Mouse (Mus musculus) intestine, postnatal 0 days (tissue): ENCODE measurements around the gene Lasp1. TPM values are rescaled to one million over a fixed set of nuclear protein-coding genes. Genes with fewer than 3 reads are reported as not detected.

Experiments used
- ATAC-seq: fragments of 200-750 bp; cut with Nextera tagmentation; 2 replicates; pipeline ENCODE4 v1.8.0; 2017; ENCODE audit warnings: mild to moderate bottlenecking, moderate TSS enrichment, moderate library complexity
- H3K27ac ChIP-seq: fragments of 300-500 bp; sonication (generic); 2 replicates; pipeline ENCODE4 v1.5.1; 2014; ENCODE audit warnings: mild to moderate bottlenecking, low read depth, low read length, moderate library complexity
- H3K27me3 ChIP-seq: fragments of 300-500 bp; sonication (generic); replicated peaks from 2 replicates; pipeline ENCODE4 v1.6.1; 2014; ENCODE audit warnings: low read length, mixed read lengths; ENCODE audit not compliant: control insufficient read depth, insufficient read depth
- H3K36me3 ChIP-seq: fragments of 300-500 bp; sonication (generic); 2 replicates; pipeline ENCODE4 v1.6.1; 2014; ENCODE audit warnings: mild to moderate bottlenecking, moderate library complexity; ENCODE audit not compliant: control insufficient read depth, insufficient read depth
- H3K4me1 ChIP-seq: fragments of 300-500 bp; sonication (generic); replicated peaks from 2 replicates; pipeline ENCODE4 v1.6.1; 2014; ENCODE audit warnings: antibody characterized with exemption, low read length, mixed read lengths; ENCODE audit not compliant: control insufficient read depth, insufficient read depth
- H3K4me2 ChIP-seq: fragments of 300-500 bp; sonication (generic); replicated peaks from 2 replicates; pipeline ENCODE4 v1.6.1; 2014; ENCODE audit warnings: low read depth, mild to moderate bottlenecking, moderate library complexity
- H3K4me3 ChIP-seq: fragments of 300-500 bp; sonication (generic); 2 replicates; pipeline ENCODE4 v1.5.1; 2014; ENCODE audit warnings: low read depth, low read length
- H3K9ac ChIP-seq: fragments of 300-500 bp; sonication (generic); 2 replicates; pipeline ENCODE4 v1.6.1; 2014; ENCODE audit warnings: mild to moderate bottlenecking, low read depth, low read length
- H3K9me3 ChIP-seq: fragments of 300-500 bp; sonication (generic); 2 replicates; pipeline ENCODE4 v1.6.1; 2016; ENCODE audit warnings: mixed run types; ENCODE audit not compliant: control insufficient read depth
- CTCF ChIP-seq: sonication (generic); IDR thresholded peaks from 2 replicates; pipeline ENCODE4 v1.5.1; 2016; ENCODE audit warnings: low read depth, mild to moderate bottlenecking, control low read depth, antibody characterized with exemption, moderate library complexity
- WGBS: fragments of 180-500 bp; shearing (Covaris S2); extraction: QIAGEN DNeasy Blood & Tissue Kit; methylation state at CpG from one replicate; pipeline ENCODE4 v1.1.7; 2014; 5-methylcytosine and 5-hydroxymethylcytosine counted together
- polyA plus RNA-seq: library from polyadenylated mRNA; unstranded; fragments of >200 nt; fragmentation: Nextera tagmentation; extraction: Ambion mirVana; gene quantifications from 2 replicates; pipeline ENCODE4 v1.2.1, GENCODE M21; 2015

Gene Lasp1
- polyA plus RNA-seq, 1 experiment from 2014 or later, result 98.2 TPM

- Histone ChIP-seq H3K36me3 (no peaks in the 10 kb centered on the region), H3K4me3 (no peak overlapping the region), H3K27ac (no peak overlapping the region), H3K9me3 (no peaks in the 10 kb centered on the region), H3K9ac (no peak overlapping the region), H3K4me1 (no peaks in the 10 kb centered on the region), H3K4me2 (no peak overlapping the region), H3K27me3 (no peaks in the 10 kb centered on the region)
- WGBS, result 95% methylated on average over 2 of the region's 2 CpGs
- no peak for TF ChIP-seq CTCF
- no peak for ATAC-seq
Observed at GRCm38 (mm10) chr11:97885296-97885915, 86.6 kb downstream of the Lasp1 start.

Other genes starting within 250 kb of the Lasp1 start
- gene Srcin1, start 222.8 kb upstream of the Lasp1 start, polyA plus RNA-seq, result 0.18 and 0.24 TPM in 2 replicates
- gene Epop, start 169.3 kb upstream of the Lasp1 start, polyA plus RNA-seq, result 1.1 and 1.3 TPM in 2 replicates
- gene Mllt6, start 135.6 kb upstream of the Lasp1 start, polyA plus RNA-seq, result 1.4 and 1.6 TPM in 2 replicates
- 122 and 123 TPM in 2 replicates for gene Cisd3, start 113.2 kb upstream of the Lasp1 start, polyA plus RNA-seq
- gene Pcgf2, start 98.5 kb upstream of the Lasp1 start, polyA plus RNA-seq, result 7.9 and 8.9 TPM in 2 replicates
- 391 and 439 TPM in 2 replicates for gene Psmb3, start 95.6 kb upstream of the Lasp1 start, polyA plus RNA-seq
- gene Pip4k2b, start 54.3 kb upstream of the Lasp1 start, polyA plus RNA-seq, result 0.43 and 0.63 TPM in 2 replicates
- gene Cwc25, start 32.4 kb upstream of the Lasp1 start, polyA plus RNA-seq, result 8.5 and 9.8 TPM in 2 replicates
- gene 1700001P01Rik, start 23.1 kb upstream of the Lasp1 start, polyA plus RNA-seq, result not detected in 2 replicates
- gene Rpl23, start 16.6 kb upstream of the Lasp1 start, polyA plus RNA-seq, result 538 and 555 TPM in 2 replicates
- gene B230217C12Rik, start 41.8 kb downstream of the Lasp1 start, polyA plus RNA-seq, result 1.8 and 2.0 TPM in 2 replicates
- 0.64 and 0.83 TPM in 2 replicates for gene Fbxo47, start 85.2 kb downstream of the Lasp1 start, polyA plus RNA-seq
- 0.30 and 0.31 TPM in 2 replicates for gene Plxdc1, start 187.4 kb downstream of the Lasp1 start, polyA plus RNA-seq
- gene Arl5c, start 197.2 kb downstream of the Lasp1 start, polyA plus RNA-seq, result 4.2 and 4.4 TPM in 2 replicates
- 2.8 and 3.2 TPM in 2 replicates for gene Cacnb1, start 224.0 kb downstream of the Lasp1 start, polyA plus RNA-seq
- gene Rpl19, start 227.7 kb downstream of the Lasp1 start, polyA plus RNA-seq, result 668 and 699 TPM in 2 replicates